Mouse (Mus musculus) gastrocnemius, postnatal 14 days (tissue): ENCODE measurements around the gene Tlx3. TPM values are rescaled to one million over a fixed set of nuclear protein-coding genes. Genes with fewer than 3 reads are reported as not detected.

ENCODE experiments used
- DNase-seq: peaks from one replicate; pipeline ENCODE4 v3.0.0; 2021; ENCODE audit warnings: mixed read lengths
- intact Hi-C: fragments of 180-260 bp; cut with DNase I; formaldehyde crosslinking; loops from one replicate; pipeline ENCODE4 v1.15.1; 2025; ENCODE audit warnings: low total_unique reads
- total RNA-seq, 2 experiments: library from RNA; stranded (reverse); gene quantifications; 2 replicates each; pipeline ENCODE4 v1.2.3; 2021

Gene Tlx3
- total RNA-seq, 2 experiments from 2014 or later: not detected

DNA sequence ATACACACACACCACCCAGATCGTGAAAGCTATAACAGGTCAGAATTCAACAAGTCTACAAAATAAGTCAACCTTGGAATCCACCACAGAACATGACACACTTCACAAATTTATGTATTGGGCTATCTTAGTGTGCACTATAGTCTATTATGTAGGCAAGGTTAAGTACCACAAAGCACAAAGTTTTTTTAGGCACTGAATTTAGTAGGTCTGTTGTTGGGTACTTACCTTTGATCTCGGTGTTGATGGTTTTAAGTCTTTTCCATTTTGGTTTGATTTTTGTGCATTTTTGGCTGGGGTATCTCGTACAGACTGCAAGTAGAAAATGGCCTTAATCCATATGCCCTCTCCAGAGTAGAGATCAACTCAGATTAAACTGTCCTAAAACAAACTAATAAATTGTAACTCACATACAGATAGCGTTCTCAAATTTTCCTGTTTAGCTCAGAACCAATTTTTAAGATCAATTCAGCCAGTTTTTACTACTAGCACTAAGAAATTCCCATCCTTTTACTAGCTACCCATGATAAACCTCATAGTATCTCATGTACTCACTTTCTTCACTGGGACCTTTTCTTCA, 46.9 kb downstream of the Tlx3 start:
- DNase-seq: no peak
- intact Hi-C loops: no loop called here

DNA sequence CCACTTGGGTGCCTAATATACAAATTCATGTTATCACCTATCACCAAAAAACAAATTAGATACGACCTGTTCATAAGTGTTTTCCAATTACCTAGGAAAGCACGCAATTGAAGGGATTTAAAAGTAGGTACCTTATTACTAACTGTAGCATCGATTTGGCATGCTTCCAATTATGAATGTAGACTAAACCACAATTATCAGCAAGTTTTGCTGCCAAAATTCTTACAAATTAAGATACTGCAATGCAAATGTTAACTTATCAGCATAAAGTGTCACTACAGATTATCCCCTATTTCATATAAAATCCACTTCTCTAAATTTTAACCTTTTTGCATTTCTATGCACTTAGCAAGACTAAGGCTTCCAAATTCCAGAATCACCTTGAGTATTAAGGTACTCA, 48.9 kb downstream of the Tlx3 start:
- DNase-seq: no peak
- intact Hi-C loops: no loop called here

DNA sequence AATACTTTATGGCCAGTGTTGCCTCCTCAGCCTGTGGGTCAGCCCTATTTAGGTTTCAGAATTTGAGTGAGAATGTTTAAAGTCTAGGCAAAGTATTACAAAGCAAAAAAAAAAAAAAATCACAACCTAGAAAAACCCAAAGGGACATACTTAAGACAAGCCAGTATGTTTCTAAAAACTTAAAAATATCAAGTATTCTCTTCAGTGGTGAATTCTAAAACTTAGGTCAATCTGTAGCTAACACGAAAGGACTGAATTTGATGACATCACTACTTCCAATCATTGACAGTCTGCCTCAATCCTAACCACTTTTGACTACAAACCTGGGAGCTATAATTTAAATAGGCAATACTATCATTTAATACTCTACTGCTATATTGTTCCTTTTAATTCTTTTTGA, 50.4 kb downstream of the Tlx3 start:
- DNase-seq: no peak
- intact Hi-C loops: no loop called here

DNA sequence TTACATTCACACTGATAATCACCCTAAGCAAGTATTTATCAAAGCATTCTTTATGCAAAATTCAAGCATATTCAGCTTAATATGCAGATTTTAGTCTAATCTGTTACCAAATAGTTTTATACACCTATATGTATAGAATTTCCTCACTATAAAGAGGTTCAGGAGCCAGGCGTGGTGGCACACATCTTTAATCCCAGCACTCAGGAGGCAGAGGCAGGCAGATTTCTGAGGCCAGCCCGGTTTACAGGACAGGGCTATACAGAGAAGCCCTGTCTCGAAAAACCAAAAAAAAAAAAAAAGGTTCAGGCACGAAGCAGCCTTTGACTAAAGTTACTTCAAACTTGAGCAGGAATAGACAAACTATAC, 51.6 kb downstream of the Tlx3 start:
- intact Hi-C loops: no loop called here
- DNase-seq: no peak

DNA sequence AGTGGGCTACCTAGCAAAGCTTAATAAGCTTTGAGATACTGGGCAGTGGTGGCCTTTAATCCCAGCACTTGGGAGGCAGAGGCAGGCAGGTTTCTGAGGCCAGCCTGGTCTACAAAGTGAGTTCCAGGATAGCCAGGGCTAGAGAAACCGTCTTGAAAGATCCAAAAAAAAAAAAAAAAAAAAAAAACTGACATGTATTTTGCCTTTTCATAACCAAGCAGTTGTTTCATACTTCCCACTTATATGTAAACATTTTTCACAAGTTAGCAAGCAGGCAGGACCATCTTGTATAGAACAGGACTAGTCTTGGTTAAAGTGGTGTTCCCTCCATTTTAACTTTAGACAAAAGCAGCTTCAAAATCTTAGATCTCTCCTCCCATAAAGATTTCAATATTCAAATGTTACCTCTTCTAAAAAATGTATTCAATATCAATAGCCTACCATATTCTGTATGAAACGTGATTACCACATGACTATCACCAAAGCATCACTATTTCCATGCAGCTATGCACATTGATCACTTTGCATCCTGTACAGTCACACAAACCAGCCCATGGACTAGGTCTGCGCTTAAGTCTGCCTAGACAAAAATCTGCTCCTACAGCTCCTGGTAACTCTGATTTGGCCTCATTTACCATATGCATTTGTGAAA, 52.1 kb downstream of the Tlx3 start:
- intact Hi-C loops: no loop called here
- DNase-seq: no peak

Other genes with a start within 250 kb of the Tlx3 start
- gene Fgf18, start 56.2 kb downstream of the Tlx3 start, total RNA-seq: 1 to 10 TPM; 1.9 to 5.6 TPM
- 100 to 1,000 TPM; 136 to 145 TPM for gene Npm1, start 40.4 kb downstream of the Tlx3 start, total RNA-seq
- gene Gm12117, start 73.1 kb upstream of the Tlx3 start, total RNA-seq: not detected